27 mouse cellular contexts compared by ENCODE assay signal in genomic region chr1:38971712-38972111, GRCm38 (mm10). TPM values are rescaled to one million over a fixed set of nuclear protein-coding genes. Genes with fewer than 3 reads are reported as not detected.
"Had no signal": no experiment of that assay in that cellular context is flagged by ENCODE, and none has a peak within 500 bp of the region (broad histone marks: within the 10 kb centered on the region; RNA-seq: fewer than 3 reads in every experiment).

No protein-coding gene starts in this region.

- H3K9me3 ChIP-seq: midbrain, embryonic 10.5 days; midbrain, embryonic 12.5 days; neural tube, embryonic 13.5 days; neural tube, embryonic 15.5 days had no signal

- H3K9ac ChIP-seq: lung, embryonic 14.5 days; midbrain, embryonic 12.5 days; neural tube, embryonic 13.5 days; neural tube, embryonic 15.5 days had no signal

- DNase-seq: lung, adult 18-20 months; lung, embryonic 14.5 days; lung, postnatal 10 days; lung, postnatal 4 days; midbrain, embryonic 14.5 days; retina, postnatal 1 day; right cerebral cortex, adult 18-20 months; right cerebral cortex, postnatal 25 days; right cerebral cortex, postnatal 4 days; spleen, adult 18-20 months; thymus, adult 2 months; thymus, postnatal 25 days; thymus, postnatal 4 days had no signal

- H3K27ac ChIP-seq: midbrain, embryonic 10.5 days; midbrain, embryonic 12.5 days; neural tube, embryonic 13.5 days; neural tube, embryonic 15.5 days had no signal

- H3K4me1 ChIP-seq: midbrain, embryonic 10.5 days; midbrain, embryonic 12.5 days; neural tube, embryonic 13.5 days; neural tube, embryonic 15.5 days had no signal

- H3K27me3 ChIP-seq: midbrain, embryonic 12.5 days; neural tube, embryonic 13.5 days; neural tube, embryonic 15.5 days had no signal

- ATAC-seq: midbrain, embryonic 16.5 days had no signal

- H3K36me3 ChIP-seq: midbrain, embryonic 10.5 days; midbrain, embryonic 12.5 days; neural tube, embryonic 13.5 days; neural tube, embryonic 15.5 days had no signal

- H3K4me3 ChIP-seq: midbrain, embryonic 10.5 days; midbrain, embryonic 12.5 days; myocyte; neural tube, embryonic 13.5 days; neural tube, embryonic 15.5 days had no signal

- H3K4me2 ChIP-seq: lung, embryonic 14.5 days; midbrain, embryonic 12.5 days; neural tube, embryonic 13.5 days; neural tube, embryonic 15.5 days had no signal

RNA-seq across cellular contexts. Expression of gene Nms, which starts 32.8 kb away (rescaled TPM):
- total RNA-seq: megakaryocyte, adult 5-6 weeks; megakaryocyte-erythroid progenitor cell, adult 5-6 weeks had no signal
- polyA plus RNA-seq: lung, embryonic 14.5 days; lung, embryonic 16.5 days; midbrain, embryonic 10.5 days; midbrain, embryonic 14.5 days; myocyte; small intestine, adult 2 months; stomach, embryonic 14.5 days; stomach, embryonic 16.5 days; testis, adult 2 months; urinary bladder, adult 2 months had no signal
